Mouse (Mus musculus) MEL (cell line): ENCODE data around the gene Tbc1d20. TPM values are rescaled to one million over a fixed set of nuclear protein-coding genes. Genes with fewer than 3 reads are reported as not detected.
A peak's percentile ranks its signal among the peaks of the same experiment; 100 is the strongest.

Source experiments
- DNase-seq: peaks from one replicate; pipeline ENCODE4 v3.0.0; 2011; ENCODE audit warnings: low read depth, low spot score
- H3K27ac ChIP-seq: 2 replicates; pipeline ENCODE4 v1.5.1; 2012; ENCODE audit warnings: low read depth, mild to moderate bottlenecking, control low read depth, low read length, moderate library complexity; ENCODE audit not compliant: control insufficient read depth
- H3K27me3 ChIP-seq, 2 experiments: fragments of 150-350 bp in 1 of 2; sonication (generic) in 1 of 2; 2 replicates each; pipeline ENCODE4 v1.6.1; 2012; ENCODE audit warnings: low read length in 2 of 2, mild to moderate bottlenecking in 2 of 2, improper control_type of control experiment in 1 of 2, moderate library complexity in 1 of 2; ENCODE audit not compliant: insufficient read depth in 2 of 2, control insufficient read depth in 1 of 2
- H3K36me3 ChIP-seq, 2 experiments: 2 replicates each; pipeline ENCODE4 v1.6.1; 2012 to 2014; ENCODE audit warnings: low read length in 2 of 2, improper control_type of control experiment in 1 of 2, inconsistent platforms in 1 of 2, mild to moderate bottlenecking in 1 of 2; ENCODE audit not compliant: insufficient read depth in 2 of 2, control insufficient read depth in 1 of 2
- H3K4me1 ChIP-seq, 2 experiments: fragments of 150-350 bp in 1 of 2; sonication (generic) in 1 of 2; 2 replicates each; pipeline ENCODE4 v1.6.1; 2012; ENCODE audit warnings: low read length in 2 of 2, improper control_type of control experiment in 1 of 2, mild to moderate bottlenecking in 1 of 2; ENCODE audit not compliant: insufficient read depth in 2 of 2, control insufficient read depth in 1 of 2
- H3K4me3 ChIP-seq, 2 experiments: fragments of 150-350 bp in 1 of 2; sonication (generic) in 1 of 2; 2 replicates each; pipeline ENCODE4 v1.5.1; 2012; ENCODE audit warnings: low read depth in 2 of 2, low read length in 2 of 2, mild to moderate bottlenecking in 2 of 2, moderate library complexity in 2 of 2, control low read depth in 1 of 2, improper control_type of control experiment in 1 of 2; ENCODE audit not compliant: control insufficient read depth in 1 of 2, insufficient read depth in 1 of 2
- H3K79me2 ChIP-seq: 2 replicates; pipeline ENCODE4 v1.6.1; 2012; ENCODE audit warnings: mild to moderate bottlenecking, low read length, moderate library complexity; ENCODE audit not compliant: control insufficient read depth, poor library complexity, insufficient read depth
- H3K9ac ChIP-seq: 2 replicates; pipeline ENCODE4 v1.6.1; 2012; ENCODE audit warnings: low read depth, mild to moderate bottlenecking, control low read depth, low read length, moderate library complexity; ENCODE audit not compliant: control insufficient read depth, poor library complexity, severe bottlenecking
- H3K9me3 ChIP-seq: fragments of 150-350 bp; sonication (generic); replicated peaks from 2 replicates; pipeline ENCODE4 v1.6.1; 2012; ENCODE audit warnings: mild to moderate bottlenecking, low read length, improper control_type of control experiment, moderate library complexity; ENCODE audit not compliant: insufficient read depth
- BHLHE40 ChIP-seq: IDR thresholded peaks from 2 replicates; pipeline ENCODE4 v1.6.1; 2012; ENCODE audit warnings: low read depth, mild to moderate bottlenecking, inconsistent platforms, low read length, improper control_type of control experiment, borderline replicate concordance
- CHD1 ChIP-seq: IDR thresholded peaks from 2 replicates; pipeline ENCODE4 v1.6.1; 2012; ENCODE audit warnings: low read depth, mild to moderate bottlenecking, inconsistent platforms, low read length, improper control_type of control experiment
- CHD2 ChIP-seq: IDR thresholded peaks from 2 replicates; pipeline ENCODE4 v1.6.1; 2011; ENCODE audit warnings: low read length, improper control_type of control experiment
- CTCF ChIP-seq, 3 experiments: IDR thresholded peaks in 2 of 3; conservative IDR thresholded peaks in 1 of 3; 2 replicates each; pipeline ENCODE4 v1.5.1; 2011 to 2012; ENCODE audit warnings: low read length in 3 of 3, low read depth in 2 of 3, mild to moderate bottlenecking in 2 of 3, improper control_type of control experiment in 1 of 3, inconsistent platforms in 1 of 3, mixed read lengths in 1 of 3, moderate library complexity in 1 of 3; ENCODE audit not compliant: control insufficient read depth in 1 of 3, insufficient read depth in 1 of 3, poor library complexity in 1 of 3, severe bottlenecking in 1 of 3
- E2F4 ChIP-seq: IDR thresholded peaks from 2 replicates; pipeline ENCODE4 v1.6.1; 2011; ENCODE audit warnings: low read depth, low read length, improper control_type of control experiment, borderline replicate concordance
- ETS1 ChIP-seq: IDR thresholded peaks from 2 replicates; pipeline ENCODE4 v1.6.1; 2012; ENCODE audit warnings: low read depth, mild to moderate bottlenecking, inconsistent platforms, low read length, improper control_type of control experiment, moderate library complexity
- GABPA ChIP-seq: IDR thresholded peaks from 2 replicates; pipeline ENCODE4 v1.6.1; 2012; ENCODE audit warnings: low read depth, mild to moderate bottlenecking, inconsistent platforms, low read length, improper control_type of control experiment, moderate library complexity
- GATA1 ChIP-seq: IDR thresholded peaks from 2 replicates; pipeline ENCODE4 v1.6.1; 2011; ENCODE audit warnings: low read depth, low read length, improper control_type of control experiment
- HCFC1 ChIP-seq: IDR thresholded peaks from 2 replicates; pipeline ENCODE4 v1.6.1; 2012; ENCODE audit warnings: low read depth, mild to moderate bottlenecking, inconsistent platforms, low read length, improper control_type of control experiment, moderate library complexity
- KAT2A ChIP-seq: conservative IDR thresholded peaks from 2 replicates; pipeline ENCODE4 v1.6.1; 2012; ENCODE audit warnings: low read depth, low read length, improper control_type of control experiment, inconsistent platforms
- MAFK ChIP-seq: IDR thresholded peaks from 2 replicates; pipeline ENCODE4 v1.6.1; 2011; ENCODE audit warnings: low read depth, mild to moderate bottlenecking, low read length, improper control_type of control experiment, borderline replicate concordance
- MAX ChIP-seq: IDR thresholded peaks from 2 replicates; pipeline ENCODE4 v1.6.1; 2011; ENCODE audit warnings: low read length, improper control_type of control experiment
- MAZ ChIP-seq: IDR thresholded peaks from 2 replicates; pipeline ENCODE4 v1.6.1; 2012; ENCODE audit warnings: low read depth, mild to moderate bottlenecking, inconsistent platforms, low read length, improper control_type of control experiment
- MEF2A ChIP-seq: IDR thresholded peaks from 2 replicates; pipeline ENCODE4 v1.6.1; 2014; ENCODE audit warnings: low read depth, mild to moderate bottlenecking, inconsistent platforms, low read length, improper control_type of control experiment; ENCODE audit not compliant: poor library complexity, insufficient replicate concordance, severe bottlenecking; ENCODE audit errors: extremely low read depth
- MXI1 ChIP-seq: IDR thresholded peaks from 2 replicates; pipeline ENCODE4 v1.6.1; 2011; ENCODE audit warnings: mild to moderate bottlenecking, low read depth, low read length, improper control_type of control experiment
- MYB ChIP-seq: IDR thresholded peaks from 2 replicates; pipeline ENCODE4 v1.6.1; 2011; ENCODE audit warnings: mild to moderate bottlenecking, low read depth, low read length, improper control_type of control experiment
- MYC ChIP-seq: IDR thresholded peaks from 2 replicates; pipeline ENCODE4 v1.6.1; 2011; ENCODE audit warnings: low read depth, mild to moderate bottlenecking, low read length, improper control_type of control experiment, moderate library complexity
- POLR2A ChIP-seq, 2 experiments: IDR thresholded peaks; 2 replicates each; pipeline ENCODE4 v1.6.1; 2011 to 2012; ENCODE audit warnings: low read length in 2 of 2, mild to moderate bottlenecking in 2 of 2, control low read depth in 1 of 2, improper control_type of control experiment in 1 of 2, low read depth in 1 of 2, moderate library complexity in 1 of 2; ENCODE audit not compliant: control insufficient read depth in 1 of 2, insufficient read depth in 1 of 2, poor library complexity in 1 of 2
- POLR2AphosphoS2 ChIP-seq: IDR thresholded peaks from 2 replicates; pipeline ENCODE4 v1.6.1; 2011; ENCODE audit warnings: low read length, improper control_type of control experiment
- POLR2AphosphoS5 ChIP-seq: IDR thresholded peaks from 2 replicates; pipeline ENCODE4 v1.6.1; 2012; ENCODE audit warnings: low read depth, borderline replicate concordance, mild to moderate bottlenecking, inconsistent platforms, low read length, moderate library complexity, mixed read lengths
- RAD21 ChIP-seq: IDR thresholded peaks from 2 replicates; pipeline ENCODE4 v1.6.1; 2011; ENCODE audit warnings: mild to moderate bottlenecking, low read depth, low read length, improper control_type of control experiment
- RCOR1 ChIP-seq: IDR thresholded peaks from 2 replicates; pipeline ENCODE4 v1.6.1; 2012; ENCODE audit warnings: low read depth, mild to moderate bottlenecking, inconsistent platforms, low read length, improper control_type of control experiment
- SMC3 ChIP-seq: IDR thresholded peaks from 2 replicates; pipeline ENCODE4 v1.6.1; 2011; ENCODE audit warnings: low read depth, low read length, improper control_type of control experiment
- TBP ChIP-seq: IDR thresholded peaks from 2 replicates; pipeline ENCODE4 v1.8.0; 2011; ENCODE audit warnings: low read depth, low read length, improper control_type of control experiment
- TCF12 ChIP-seq: IDR thresholded peaks from 2 replicates; pipeline ENCODE4 v1.6.1; 2014; ENCODE audit warnings: low read depth, mild to moderate bottlenecking, inconsistent platforms, low read length, improper control_type of control experiment, moderate library complexity
- USF2 ChIP-seq, 2 experiments: IDR thresholded peaks; 2 replicates each; pipeline ENCODE4 v1.6.1; 2011 to 2012; ENCODE audit warnings: improper control_type of control experiment in 2 of 2, low read length in 2 of 2, borderline replicate concordance in 1 of 2, inconsistent platforms in 1 of 2, low read depth in 1 of 2, mild to moderate bottlenecking in 1 of 2; ENCODE audit not compliant: insufficient read depth in 1 of 2
- ZC3H11A ChIP-seq: IDR thresholded peaks from 2 replicates; pipeline ENCODE4 v1.6.1; 2012; ENCODE audit warnings: low read depth, mild to moderate bottlenecking, inconsistent platforms, low read length, improper control_type of control experiment
- ZKSCAN1 ChIP-seq: IDR thresholded peaks from 2 replicates; pipeline ENCODE4 v1.6.1; 2012; ENCODE audit warnings: low read depth, mild to moderate bottlenecking, inconsistent platforms, low read length, improper control_type of control experiment, moderate library complexity
- ZMIZ1 ChIP-seq: IDR thresholded peaks from 2 replicates; pipeline ENCODE4 v1.6.1; 2012; ENCODE audit warnings: low read depth, mild to moderate bottlenecking, inconsistent platforms, low read length, improper control_type of control experiment, moderate library complexity
- polyA plus RNA-seq, 2 experiments: library from polyadenylated mRNA; stranded (reverse) in 1 of 2; unstranded in 1 of 2; fragments of >175 nt in 1 of 2; fragments of >200 nt in 1 of 2; gene quantifications; 2 replicates each; pipeline versions ENCODE4 v1.2.1 to v1.2.4; 2012; ENCODE audit warnings: low replicate concordance in 2 of 2, low read depth in 1 of 2; ENCODE audit not compliant: insufficient read length in 2 of 2, insufficient read depth in 1 of 2, missing spikeins in 1 of 2
- total RNA-seq: library from RNA; depleted of rRNA; stranded (reverse); fragments of 300-350 nt; gene quantifications from 2 replicates; pipeline ENCODE4 v1.2.3, GENCODE M21; 2012

Gene Tbc1d20
- total and polyA plus RNA-seq, 3 experiments, result 19.6 to 31.4 TPM; not detected in 1

- H3K4me3 ChIP-seq, result no peak overlapping the region
- H3K27me3 ChIP-seq, result no peaks in the 10 kb centered on the region
- peak overlapping the region; percentile 52 for H3K9ac ChIP-seq
- peak overlapping the region; percentile 96 for H3K27ac ChIP-seq
- peak; percentile 37 for DNase-seq
- TF ChIP-seq MAFK, result no peak
- TF ChIP-seq HCFC1, result 0 out of 2 replicates have a peak, but pooled peaks have one; percentile 7
- peaks cover 30 to 56% of the 10 kb centered on the region in 2 experiments for H3K4me1 ChIP-seq
- no peaks in the 10 kb centered on the region for H3K9me3 ChIP-seq
- H3K36me3 ChIP-seq, result peaks cover 0 to 50% of the 10 kb centered on the region in 2 experiments; a peak in 2 of 4 replicates
- H3K79me2 ChIP-seq, result no peaks in the 10 kb centered on the region; the same call in 1 of the 2 replicates
Observed at GRCm38 (mm10) chr2:152349205-152349604, 55.6 kb downstream of the Tbc1d20 start.

- Histone ChIP-seq H3K4me1 (peaks cover 28 to 51% of the 10 kb centered on the region in 2 experiments), H3K9me3 (no peaks in the 10 kb centered on the region), H3K79me2 (no peaks in the 10 kb centered on the region; the same call in 1 of the 2 replicates), H3K4me3 (peak overlapping the region; percentile 34 to 59), H3K9ac (peak overlapping the region; percentile 79), H3K36me3 (peaks cover 0 to 46% of the 10 kb centered on the region in 2 experiments; a peak in 2 of 4 replicates), H3K27me3 (no peaks in the 10 kb centered on the region), H3K27ac (peak overlapping the region; percentile 96)
- peak; percentile 96 for DNase-seq
- TF ChIP-seq USF2 (IDR thresholded peaks at IDR 0.05; ENCODE audit: borderline replicate concordance in 1 of 2, insufficient read depth in 1 of 2, low read depth in 1 of 2, low read length in 2 of 2), result no peak
- TF ChIP-seq ETS1, result peak; percentile 96
- no peak for TF ChIP-seq CHD1
- TF ChIP-seq CTCF (IDR thresholded peaks at IDR 0.05 in 2 of 3, conservative IDR thresholded peaks at IDR 0.05 in 1 of 3; ENCODE audit: control insufficient read depth in 1 of 3, insufficient read depth in 1 of 3, low read depth in 2 of 3, low read length in 3 of 3, poor library complexity in 1 of 3, severe bottlenecking in 1 of 3), result no peak
- 0 out of 2 replicates have a peak, but pooled peaks have one; percentile 33 for TF ChIP-seq BHLHE40
- TF ChIP-seq E2F4, result 0 out of 2 replicates have a peak, but pooled peaks have one; percentile 31
- TF ChIP-seq ZC3H11A, result no peak
- TF ChIP-seq GABPA, result peak; percentile 77; the same call in 1 of the 2 replicates
- 0 out of 2 replicates have a peak, but pooled peaks have one; percentile 9 for TF ChIP-seq SMC3
- TF ChIP-seq MEF2A, result 0 out of 2 replicates have a peak, but pooled peaks have one; percentile 68
- TF ChIP-seq RAD21, result no peak
- TF ChIP-seq POLR2AphosphoS2, result peak; percentile 66; the same call in 1 of the 2 replicates
- peak; percentile 75; the same call in 1 of the 2 replicates for TF ChIP-seq MYC
- 0 out of 2 replicates have a peak, but pooled peaks have one; percentile 29 for TF ChIP-seq ZMIZ1
- TF ChIP-seq ZKSCAN1, result no peak
- TF ChIP-seq HCFC1, result peak; percentile 58
- peak; percentile 63 for TF ChIP-seq KAT2A
- TF ChIP-seq POLR2A (IDR thresholded peaks at IDR 0.05; ENCODE audit: control insufficient read depth in 1 of 2, insufficient read depth in 1 of 2, low read depth in 1 of 2, low read length in 2 of 2, poor library complexity in 1 of 2), result peak in 1 of 2 experiments; percentile 53; a peak in 1 of 4 replicates
- TF ChIP-seq POLR2AphosphoS5, result no peak
- peak; percentile 73 for TF ChIP-seq TCF12
- peak; percentile 58; the same call in 1 of the 2 replicates for TF ChIP-seq MAX
- no peak for TF ChIP-seq MYB
- no peak for TF ChIP-seq GATA1
- TF ChIP-seq CHD2, result peak; percentile 59; the same call in 1 of the 2 replicates
- peak; percentile 68; the same call in 1 of the 2 replicates for TF ChIP-seq MXI1
- peak; percentile 83 for TF ChIP-seq MAZ
- TF ChIP-seq TBP, result peak; percentile 64
- TF ChIP-seq RCOR1, result peak; percentile 67
Observed at GRCm38 (mm10) chr2:152349842-152350540, 56.4 kb downstream of the Tbc1d20 start.
